Mouse (Mus musculus) retina, adult 2 months (tissue): Measurements from ENCODE around the gene Samd4b.
"Not testable (repeated sequence)": the region's sequence is repeated elsewhere in the genome, so short reads cannot be mapped to it uniquely, and the experiment has no call there.

ENCODE experiments used
- DNase-seq: peaks from one replicate; pipeline ENCODE4 v3.0.0-alpha.2; 2012; ENCODE audit warnings: low read depth, low spot score

The Samd4b gene

GRCm38 (mm10) chr7:28562371-28562770 is 35.6 kb downstream of the Samd4b start:
- no peak for DNase-seq

DNA sequence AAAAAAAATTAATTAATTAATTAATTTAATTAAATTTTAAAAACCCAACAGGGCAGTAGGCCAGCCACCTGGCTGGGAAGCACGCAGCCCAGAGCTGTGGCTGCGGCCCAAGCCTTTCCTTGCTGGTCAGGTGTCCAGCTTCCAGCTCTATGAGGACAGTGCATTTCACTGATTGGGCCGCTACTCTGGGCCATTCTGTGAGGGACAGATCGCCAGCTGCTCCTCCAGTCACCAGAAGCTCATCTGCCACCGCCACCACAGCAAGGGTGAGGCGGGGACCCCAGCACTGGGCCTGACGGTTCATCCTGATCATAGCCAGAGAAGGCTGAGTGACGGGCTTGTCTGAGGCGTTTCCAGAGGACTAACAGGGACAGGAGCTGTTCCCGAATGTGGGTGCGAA is 36.0 kb downstream of the Samd4b start:
- no peak for DNase-seq

- no peak for DNase-seq
Measured at GRCm38 (mm10) chr7:28560856-28561255, 37.1 kb downstream of the Samd4b start.

GRCm38 (mm10) chr7:28558486-28558885 is 39.5 kb downstream of the Samd4b start:
- DNase-seq, result no peak

- no peak for DNase-seq
Measured at GRCm38 (mm10) chr7:28557708-28558107, 40.2 kb downstream of the Samd4b start.

- DNase-seq, result no peak
Measured at GRCm38 (mm10) chr7:28557069-28557468, 40.9 kb downstream of the Samd4b start.

- no peak for DNase-seq
Measured at GRCm38 (mm10) chr7:28555939-28556535, 41.9 kb downstream of the Samd4b start.

- no peak for DNase-seq
Measured at GRCm38 (mm10) chr7:28553076-28553475, 44.9 kb downstream of the Samd4b start.

GRCm38 (mm10) chr7:28547628-28548027 is 50.3 kb downstream of the Samd4b start:
- DNase-seq, result no peak

DNA sequence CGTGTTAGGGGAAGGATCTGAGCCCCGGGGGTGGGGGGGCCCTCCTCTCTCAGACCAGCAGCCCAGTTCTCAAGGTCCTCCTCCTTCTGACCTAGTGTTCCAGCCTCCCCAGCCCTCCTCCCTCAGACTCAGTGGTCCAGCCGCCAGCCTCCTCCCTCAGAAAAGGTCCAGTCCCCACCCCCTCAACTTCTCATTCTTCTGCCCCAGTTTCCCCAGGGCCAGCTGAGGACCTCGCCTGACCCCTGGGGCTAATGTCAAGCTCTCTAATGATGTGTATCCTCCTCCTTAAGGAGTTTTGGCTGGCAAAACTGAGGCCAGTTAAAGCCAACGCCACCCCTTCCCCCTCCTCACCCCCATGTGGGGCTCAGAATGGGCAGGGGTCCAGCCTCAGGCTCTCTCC is 50.8 kb downstream of the Samd4b start, which contains the start of gene Nccrp1:
Nccrp1 (minus strand) TSS at position 101 of the 400 bp plus-strand sequence.
- no peak for DNase-seq

- DNase-seq, result no peak
Measured at GRCm38 (mm10) chr7:28546649-28547048, 51.3 kb downstream of the Samd4b start.

GRCm38 (mm10) chr7:28545891-28546210 is 52.1 kb downstream of the Samd4b start:
- no peak for DNase-seq

GRCm38 (mm10) chr7:28545048-28545890 is 52.7 kb downstream of the Samd4b start:
- DNase-seq, result no peak

GRCm38 (mm10) chr7:28544051-28544601 is 53.8 kb downstream of the Samd4b start:
- no peak for DNase-seq

GRCm38 (mm10) chr7:28540526-28540925 is 57.4 kb downstream of the Samd4b start, which contains the start of gene Sycn:
TSS of gene Sycn (plus strand) at chr7:28540885.
- no peak for DNase-seq

DNA sequence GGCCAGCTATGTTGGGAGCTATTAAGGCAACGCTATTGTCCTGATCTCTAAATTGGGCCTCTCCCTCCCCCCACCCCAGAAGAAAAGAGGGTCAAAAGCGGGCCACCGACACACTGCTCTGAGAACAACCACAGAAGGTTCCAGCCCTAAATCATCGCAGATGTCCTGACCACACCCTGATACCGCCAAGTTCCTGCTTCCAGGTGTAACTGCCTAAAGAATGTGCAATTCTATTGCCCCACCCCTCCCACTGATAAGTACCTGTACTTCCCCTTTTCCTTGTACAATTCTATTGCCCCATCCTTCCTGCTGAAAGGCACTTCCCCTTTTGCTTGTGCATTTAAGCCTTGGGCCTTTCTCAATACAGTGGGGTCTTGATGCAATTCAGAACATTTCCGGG is 59.1 kb downstream of the Samd4b start:
- DNase-seq, result not testable (repeated sequence)

DNA sequence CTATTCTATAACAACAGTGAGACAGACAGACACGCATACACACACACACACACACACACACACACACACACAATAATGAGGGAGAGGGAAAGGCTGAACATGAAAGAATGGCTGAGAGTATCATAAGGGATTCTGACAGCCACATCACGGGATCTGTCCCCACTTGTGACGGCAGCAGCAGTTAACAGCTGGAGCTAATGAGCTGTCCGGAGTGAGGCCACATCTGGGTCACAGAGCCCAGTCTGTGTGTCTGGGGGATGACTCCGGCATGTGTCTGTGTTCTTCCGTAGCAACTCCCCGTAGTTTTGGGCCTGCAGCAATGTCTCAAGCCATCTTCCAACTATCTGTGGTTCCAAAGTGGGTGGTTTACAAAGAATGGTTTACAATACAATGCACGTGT is 65.9 kb downstream of the Samd4b start:
- DNase-seq, result no peak

DNA sequence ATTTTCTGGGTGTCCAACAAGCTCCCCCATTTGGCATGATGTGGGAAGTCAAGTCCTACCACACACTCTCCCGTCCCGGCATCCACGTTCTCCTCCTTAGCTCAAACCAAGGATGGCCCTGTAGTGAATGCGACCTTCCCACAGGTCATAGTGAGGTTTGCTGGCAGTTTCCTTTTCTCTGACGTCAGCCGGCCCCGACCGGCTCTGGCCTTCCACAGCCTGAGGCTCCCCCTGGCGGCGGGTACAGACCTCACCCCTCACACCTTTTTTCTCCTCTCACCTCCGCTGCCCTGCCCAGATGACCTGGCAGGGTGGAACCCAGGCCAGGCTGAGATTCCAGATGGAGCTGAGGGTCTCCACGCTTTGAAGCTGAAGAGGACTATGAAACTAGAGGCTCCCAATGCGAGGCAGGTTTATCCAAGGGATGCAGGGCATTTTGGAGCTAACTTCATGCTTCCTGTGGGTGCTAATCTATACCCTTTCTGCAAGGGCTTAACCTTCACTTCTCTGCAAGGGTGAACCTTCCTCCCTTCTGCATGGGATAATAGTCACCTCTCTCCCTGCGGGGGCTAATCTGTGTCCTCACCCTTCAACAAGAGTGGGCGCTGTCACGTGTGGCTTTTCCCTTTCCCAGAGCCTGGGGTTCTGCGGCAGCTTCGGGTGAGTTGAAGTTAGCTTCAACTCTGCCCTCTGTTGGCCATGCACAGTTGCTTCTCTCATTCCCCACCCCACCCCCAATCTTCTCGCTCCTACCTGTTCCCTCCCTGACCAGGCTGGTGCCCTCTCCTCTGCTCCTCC is 69.8 kb downstream of the Samd4b start:
- DNase-seq, result peak; percentile 32

DNA sequence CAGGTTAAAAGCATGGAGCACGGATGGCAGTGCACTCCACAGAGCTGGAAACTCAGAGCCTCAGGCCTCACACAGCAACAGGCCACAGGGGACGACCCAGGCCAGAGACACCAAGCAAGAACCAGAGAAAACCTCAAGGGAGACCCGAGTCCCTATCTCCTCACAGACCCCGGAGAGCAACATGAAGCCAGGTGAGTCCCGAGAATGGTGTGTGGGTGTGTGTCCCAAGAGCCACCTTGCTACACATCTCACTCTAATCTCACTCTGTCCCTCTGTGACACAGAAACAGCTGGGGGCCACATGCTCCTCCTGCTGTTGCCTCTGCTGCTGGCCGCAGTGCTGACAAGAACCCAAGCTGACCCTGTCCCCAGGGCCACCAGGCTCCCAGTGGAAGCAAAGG is 75.4 kb downstream of the Samd4b start, which contains the start of gene Ifnl3:
Ifnl3 (plus strand) TSS at position 301 of the 400 bp plus-strand sequence.
- DNase-seq, result not testable (repeated sequence)

GRCm38 (mm10) chr7:28511441-28511840 is 86.5 kb downstream of the Samd4b start:
- DNase-seq, result no peak

DNA sequence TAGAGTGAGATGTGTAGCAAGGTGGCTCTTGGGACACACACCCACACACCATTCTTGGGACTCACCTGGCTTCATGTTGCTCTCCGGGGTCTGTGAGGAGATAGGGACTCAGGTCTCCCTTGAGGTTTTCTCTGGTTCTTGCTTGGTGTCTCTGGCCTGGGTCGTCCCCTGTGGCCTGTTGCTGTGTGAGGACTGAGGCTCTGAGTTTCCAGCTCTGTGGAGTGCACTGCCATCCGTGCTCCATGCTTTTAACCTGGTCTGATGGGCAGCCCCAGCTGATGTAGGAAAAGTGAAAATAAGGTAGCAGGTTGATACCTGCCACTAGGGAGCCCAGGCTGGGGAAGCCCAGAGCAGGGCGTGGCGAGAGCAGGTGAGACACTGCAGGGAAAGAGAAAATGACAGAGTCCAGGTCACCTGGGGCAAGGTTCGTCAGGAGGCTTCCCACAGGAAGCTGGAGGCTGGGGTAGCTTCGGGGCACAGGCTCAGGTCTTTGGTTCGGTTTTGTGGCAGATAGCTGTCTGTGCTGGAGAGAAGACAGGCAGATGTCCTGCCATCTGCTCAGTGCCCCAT is 87.5 kb downstream of the Samd4b start, which contains the start of gene Ifnl2:
Ifnl2 (minus strand) TSS at position 51 of the 570 bp plus-strand sequence.
- DNase-seq, result not testable (repeated sequence)
